Mouse (Mus musculus): ENCODE data around the gene Tmem177. TPM values are rescaled to one million over a fixed set of nuclear protein-coding genes. Genes with fewer than 3 reads are reported as not detected.

Tmem177 gene
- total RNA-seq (2022), result 1 to 10 TPM; 6.3 to 8.6 (median 7.5) TPM

- DNase-seq (ENCODE audit: low spot score in 2 of 2), result peak; percentile 81 to 86
These were observed at the start of gene Tmem177 for GRCm38 (mm10) chr1:119912953-119913814. Gene Tmem177 (minus strand): TSS chr1:119913208.

DNA sequence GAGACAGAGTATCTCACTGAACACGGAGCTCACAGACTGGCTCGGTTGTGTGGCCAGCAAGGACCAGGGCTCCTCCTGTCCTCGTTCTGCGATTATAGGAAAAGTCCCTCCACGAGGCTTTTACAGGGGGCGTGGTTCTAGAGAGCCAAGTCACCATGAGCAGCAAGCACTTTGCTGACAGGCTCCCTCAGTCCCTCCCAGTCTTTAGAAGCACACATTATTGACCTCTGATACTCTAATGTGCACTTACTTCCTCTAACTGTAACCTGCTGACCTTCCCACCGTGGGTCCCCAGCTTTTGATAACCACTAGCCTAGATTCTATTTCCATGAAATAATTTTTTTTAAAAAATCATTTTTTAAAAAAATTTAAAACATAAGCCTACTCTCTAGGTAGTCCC lies 46.9 kb upstream of the Tmem177 start:
- no peak for DNase-seq (ENCODE audit: low spot score in 2 of 2)

- no peak for DNase-seq (ENCODE audit: low spot score in 2 of 2)
These were observed 46.5 kb upstream of the Tmem177 start for GRCm38 (mm10) chr1:119959464-119959863.

GRCm38 (mm10) chr1:119957716-119958222 lies 44.8 kb upstream of the Tmem177 start:
- peak; percentile 16 to 19 for DNase-seq (ENCODE audit: low spot score in 2 of 2)

DNA sequence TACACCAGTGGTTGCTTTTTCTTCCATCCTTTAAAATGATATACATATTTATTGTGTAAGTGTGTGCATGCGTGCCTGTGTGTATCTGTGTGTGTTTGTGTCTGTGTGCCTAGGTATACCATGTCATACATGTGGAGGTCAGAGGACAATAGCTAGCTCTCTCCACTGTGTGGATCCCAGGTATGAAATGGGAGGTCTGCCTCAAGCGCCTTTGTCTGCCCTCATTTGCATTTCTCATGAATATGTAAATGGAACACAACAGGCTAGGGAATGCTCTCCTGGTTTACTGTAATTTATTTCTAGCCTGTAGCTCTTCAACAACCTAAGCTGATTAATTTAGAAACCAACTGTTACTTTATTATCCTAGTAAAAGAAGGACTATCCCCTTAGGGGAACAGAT lies 41.7 kb upstream of the Tmem177 start:
- DNase-seq (ENCODE audit: low spot score in 2 of 2), result no peak

DNA sequence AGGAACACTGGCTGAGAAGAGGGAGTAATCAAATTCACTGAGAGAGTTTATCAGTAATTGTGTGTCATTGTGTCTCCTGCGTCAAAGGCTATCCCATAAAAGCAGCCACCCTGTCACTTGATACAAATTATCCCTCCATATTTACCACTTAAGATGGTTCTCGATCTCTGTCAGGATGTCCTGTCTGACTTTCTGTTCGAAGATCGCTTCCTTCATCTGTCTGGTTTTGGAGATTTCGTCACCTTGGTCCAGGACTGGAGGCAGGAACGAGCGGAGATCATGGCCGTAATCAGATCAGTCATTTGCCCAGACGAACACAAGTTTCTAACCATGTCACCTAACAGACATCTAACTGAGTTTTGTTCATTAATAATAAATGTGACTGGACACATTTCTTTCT lies 40.4 kb upstream of the Tmem177 start:
- no peak for DNase-seq (ENCODE audit: low spot score in 2 of 2)

DNA sequence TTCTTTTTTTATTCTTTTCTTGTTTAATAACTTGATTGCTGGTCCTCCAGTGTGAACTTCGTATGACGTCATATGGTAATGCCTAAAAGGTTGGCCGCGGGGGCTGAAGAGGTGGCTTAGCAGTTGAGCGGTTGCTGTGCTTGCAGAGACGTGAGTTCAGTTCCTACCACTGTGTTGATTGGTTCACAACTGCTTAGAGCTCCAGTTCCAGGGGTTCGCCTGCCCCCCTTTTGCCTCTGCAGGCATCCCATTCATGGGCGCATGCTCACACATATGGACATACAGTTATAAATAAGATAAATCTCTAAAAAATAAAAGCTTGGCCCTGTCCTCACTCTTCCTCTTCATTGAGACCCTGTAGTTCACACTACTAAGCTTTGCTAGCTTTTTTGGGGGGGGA lies 37.1 kb upstream of the Tmem177 start:
- no peak for DNase-seq (ENCODE audit: low spot score in 2 of 2)

DNA sequence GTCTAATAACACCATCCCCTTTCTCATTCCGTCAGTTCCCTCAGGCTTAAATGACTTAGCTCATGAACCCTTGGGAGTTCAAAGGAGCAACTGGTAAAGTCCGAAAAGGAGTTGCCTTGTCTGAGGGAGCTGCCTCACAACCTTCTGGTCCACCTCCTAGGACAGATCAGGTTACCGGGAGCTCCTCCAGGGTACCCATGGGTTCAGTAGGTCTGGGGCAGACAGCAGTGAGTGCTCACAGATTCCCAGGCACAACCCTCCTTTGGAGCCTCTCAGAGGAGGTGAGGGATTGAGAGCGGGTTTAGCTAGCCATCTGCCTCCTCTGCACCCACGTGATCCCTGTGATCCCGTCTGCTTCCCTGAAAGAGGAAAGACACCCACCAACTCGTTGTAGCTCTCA lies 23.9 kb upstream of the Tmem177 start:
- DNase-seq (ENCODE audit: low spot score in 2 of 2), result no peak

DNA sequence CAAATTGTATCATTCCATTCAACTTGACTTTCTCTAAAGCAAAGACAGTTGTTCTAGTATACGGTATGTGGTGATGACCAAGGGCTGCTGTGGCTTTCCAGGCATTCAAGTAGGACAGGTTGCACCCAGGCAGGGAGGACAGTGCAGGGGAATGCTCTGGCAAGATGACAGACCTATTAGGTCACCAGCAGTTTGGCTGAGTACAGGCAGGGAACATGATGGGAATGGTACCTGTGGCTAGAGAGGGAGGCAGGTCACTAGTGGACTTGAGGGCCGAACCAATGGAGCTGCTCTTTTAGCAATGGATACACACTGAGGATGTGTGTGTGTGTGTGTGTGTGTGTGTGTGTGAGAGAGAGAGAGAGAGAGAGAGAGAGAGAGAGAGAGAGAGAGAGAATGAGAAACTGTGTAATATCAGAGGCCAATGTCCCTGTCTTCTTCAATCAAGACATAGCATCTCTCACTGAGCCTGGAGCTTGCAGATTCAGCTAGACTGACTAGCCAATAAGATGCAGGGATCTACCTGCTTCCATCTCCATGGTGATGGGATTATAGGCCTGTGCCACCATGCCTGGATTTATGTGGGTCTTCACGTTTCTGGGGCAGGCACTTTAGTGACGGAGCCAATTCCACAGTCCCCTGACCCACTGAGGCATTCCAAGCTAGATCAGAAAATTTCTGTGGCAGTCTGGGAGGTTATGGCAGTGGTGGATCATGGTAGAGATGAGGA lies 18.6 kb upstream of the Tmem177 start:
- no peak for DNase-seq (ENCODE audit: low spot score in 2 of 2)

DNA sequence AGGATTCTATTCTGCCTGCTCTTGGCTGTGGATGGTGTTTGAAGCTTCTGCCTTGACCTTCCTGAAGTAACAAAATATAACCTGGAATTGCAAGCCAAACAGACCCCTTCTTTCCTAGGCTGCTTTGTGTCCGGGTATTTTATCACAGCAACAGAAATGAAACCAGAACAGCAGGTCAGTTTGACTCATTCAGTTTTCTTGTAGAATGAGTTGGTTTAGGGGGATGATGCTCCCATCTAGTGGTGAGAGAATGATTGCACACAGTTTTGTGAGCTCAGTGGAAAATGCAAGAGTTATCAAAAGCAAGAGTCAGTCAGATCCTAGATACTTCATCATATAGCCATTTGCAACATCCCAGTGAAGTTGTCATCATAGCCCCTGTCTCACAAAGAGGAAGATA lies 16.7 kb upstream of the Tmem177 start:
- peak in 1 of 2 experiments; percentile 15 for DNase-seq (ENCODE audit: low spot score in 2 of 2)

DNA sequence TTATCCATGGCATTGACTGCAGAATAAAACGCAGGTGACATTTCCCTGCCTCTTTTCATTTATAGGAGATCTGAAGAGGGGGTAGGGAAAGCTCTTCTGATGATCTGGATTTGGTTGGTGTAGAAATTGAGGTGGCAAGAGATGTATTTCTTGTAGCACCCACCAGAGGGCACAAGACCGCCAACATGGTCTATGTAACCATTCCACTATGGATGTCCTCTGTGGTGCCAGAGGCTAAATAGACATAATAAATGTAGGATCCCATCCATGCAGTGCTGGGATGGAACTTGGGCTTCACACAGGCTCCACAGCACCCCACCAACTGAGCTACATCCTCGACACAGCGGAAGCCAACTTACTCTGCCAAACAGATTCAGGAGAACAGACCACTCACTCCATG lies 6.3 kb upstream of the Tmem177 start:
- DNase-seq (ENCODE audit: low spot score in 2 of 2), result no peak

- DNase-seq (ENCODE audit: low spot score in 2 of 2), result no peak
These were observed 3.9 kb upstream of the Tmem177 start for GRCm38 (mm10) chr1:119916823-119917371.

- no peak for DNase-seq (ENCODE audit: low spot score in 2 of 2)
These were observed 5.7 kb downstream of the Tmem177 start for GRCm38 (mm10) chr1:119907206-119907748.

DNA sequence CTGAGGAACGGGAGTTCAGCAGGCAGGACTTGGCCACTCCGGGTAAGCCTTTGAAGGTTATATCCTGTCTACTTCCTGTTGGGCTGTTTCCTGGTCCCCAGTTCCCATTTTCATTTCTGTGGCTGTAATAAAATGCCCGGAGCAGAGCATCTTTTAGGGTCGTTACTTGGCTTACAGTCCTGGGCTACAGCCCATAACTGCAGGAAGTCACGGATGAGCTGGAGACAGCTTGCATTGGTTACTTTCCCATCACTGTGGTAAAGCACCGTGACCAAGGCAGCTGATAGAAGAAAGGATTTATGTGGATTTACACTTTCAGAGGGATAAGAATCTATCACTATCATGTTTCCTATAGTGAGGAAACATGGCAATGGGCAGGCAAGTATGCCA lies 9.8 kb downstream of the Tmem177 start:
- DNase-seq (ENCODE audit: low spot score in 2 of 2), result no peak

- peak in 1 of 2 experiments; percentile 42 for DNase-seq (ENCODE audit: low spot score in 2 of 2)
These were observed 10.3 kb downstream of the Tmem177 start for GRCm38 (mm10) chr1:119902551-119903230.

DNA sequence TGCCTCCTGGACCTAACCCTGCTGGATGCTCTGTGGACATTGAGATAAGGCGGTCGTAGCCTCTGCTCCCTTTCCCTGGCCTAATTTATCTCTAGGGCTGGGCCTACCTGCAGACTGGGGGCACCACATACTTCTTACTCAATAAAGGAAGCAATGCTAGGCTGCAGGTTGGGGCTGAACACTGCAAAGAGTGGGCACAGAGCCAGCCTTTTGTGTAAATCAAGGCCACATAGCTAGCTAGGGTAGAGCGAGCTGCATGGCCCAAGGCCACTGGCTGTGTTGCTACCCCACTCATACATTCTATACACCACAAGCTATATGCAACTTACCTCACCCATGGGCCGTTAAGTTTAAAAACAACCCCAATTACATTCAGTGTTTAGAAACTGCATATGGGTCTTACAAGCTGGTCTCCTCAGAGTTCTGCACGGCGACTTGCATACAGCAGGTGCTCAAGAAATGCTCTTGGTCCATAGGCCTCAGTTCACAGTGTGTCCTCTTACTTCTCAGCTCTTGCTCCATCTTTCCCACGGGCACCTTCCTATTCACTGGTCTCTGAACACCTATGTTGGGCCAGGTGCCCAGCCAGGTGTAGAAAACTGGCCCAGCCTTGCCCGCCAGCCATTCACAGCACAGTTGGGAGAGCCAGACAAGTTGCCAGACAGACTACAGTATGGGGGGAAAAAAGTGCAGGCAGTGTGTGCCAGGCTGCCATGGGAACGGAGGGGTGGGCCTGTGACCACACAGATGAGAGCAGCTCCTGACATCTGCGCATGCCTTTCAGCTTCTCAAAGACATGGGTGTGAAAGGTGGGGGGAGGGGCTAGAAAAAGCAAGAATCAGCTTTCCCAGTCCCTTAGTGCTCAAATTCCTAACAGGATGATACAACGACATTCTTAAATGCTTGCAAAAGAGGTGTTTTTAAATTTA lies 13.5 kb downstream of the Tmem177 start:
- peak; percentile 50 to 56 for DNase-seq (ENCODE audit: low spot score in 2 of 2)

GRCm38 (mm10) chr1:119894936-119895335 lies 18.1 kb downstream of the Tmem177 start:
- peak in 1 of 2 experiments; percentile 58 for DNase-seq (ENCODE audit: low spot score in 2 of 2)

GRCm38 (mm10) chr1:119893600-119893999 lies 19.4 kb downstream of the Tmem177 start:
- no peak for DNase-seq (ENCODE audit: low spot score in 2 of 2)

DNA sequence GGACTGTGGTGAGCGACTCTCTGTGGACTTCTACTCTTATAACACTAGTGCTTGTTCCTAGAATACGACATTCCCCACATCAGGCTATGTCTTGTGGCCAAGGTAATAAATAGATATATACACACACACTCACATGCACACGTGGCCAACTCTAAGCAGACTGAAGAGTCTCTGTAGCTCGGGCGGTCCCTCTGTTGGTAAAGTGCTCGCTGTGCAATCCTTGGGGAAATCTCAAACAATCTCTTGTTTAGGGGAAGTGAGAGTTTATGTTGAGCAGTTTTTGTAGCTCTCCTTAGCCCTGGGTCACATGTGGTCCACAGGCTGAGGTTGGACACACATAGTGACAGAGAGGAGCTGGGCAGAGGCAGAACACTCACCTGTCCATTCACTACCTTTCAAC lies 20.1 kb downstream of the Tmem177 start:
- DNase-seq (ENCODE audit: low spot score in 2 of 2), result no peak

DNA sequence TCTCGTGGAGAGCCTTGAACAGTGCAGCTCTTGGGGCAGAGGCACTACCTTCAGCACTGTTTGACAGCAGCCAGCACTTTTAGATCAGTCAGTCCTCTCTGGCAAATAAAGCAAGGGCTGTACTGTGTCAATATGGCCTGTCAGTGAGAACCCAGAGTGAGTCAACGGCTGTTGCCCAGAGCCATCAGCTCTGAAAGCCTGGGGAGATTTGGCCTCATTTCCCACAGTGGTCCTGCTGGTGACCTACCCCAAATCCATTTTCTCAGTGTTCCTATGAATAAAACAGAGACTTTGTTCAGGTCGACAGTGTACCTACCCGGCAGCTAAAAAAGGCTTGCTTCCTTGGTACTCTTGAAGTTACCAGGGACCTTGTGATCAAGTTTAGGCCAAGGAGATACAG lies 21.1 kb downstream of the Tmem177 start:
- DNase-seq (ENCODE audit: low spot score in 2 of 2), result no peak
